Mouse (Mus musculus): ENCODE data around the gene Ube2n. TPM values are rescaled to one million over a fixed set of nuclear protein-coding genes. Genes with fewer than 3 reads are reported as not detected.
"Not testable (repeated sequence)": the region's sequence is repeated elsewhere in the genome, so short reads cannot be mapped to it uniquely, and the experiment has no call there.

The Ube2n gene
- polyA plus RNA-seq, 1 experiment from 2014 or later = 327 TPM

GRCm38 (mm10) chr10:95545051-95545450 is 30.1 kb downstream of the Ube2n start:
- Histone ChIP-seq H3K27ac (0 out of 2 replicates have a peak overlapping the region, but pooled peaks have one; percentile 28), H3K4me1 (peaks cover 7% of the 10 kb centered on the region; the same call in 1 of the 2 replicates), H3K9ac (no peak overlapping the region), H3K4me3 (no peak overlapping the region), H3K27me3 (no peaks in the 10 kb centered on the region), H3K36me3 (peaks cover 48% of the 10 kb centered on the region), H3K4me2 (no peak overlapping the region), H3K9me3 (no peaks in the 10 kb centered on the region)
- WGBS = 59% methylated on average over 4 of the region's 4 CpGs
- no peak for ATAC-seq (ENCODE audit: insufficient number of reproducible peaks, insufficient read depth, low FRiP score, low TSS enrichment, low read depth)

GRCm38 (mm10) chr10:95546178-95546577 is 31.2 kb downstream of the Ube2n start:
- peaks cover 57% of the 10 kb centered on the region for H3K36me3 ChIP-seq
- ATAC-seq (ENCODE audit: insufficient number of reproducible peaks, insufficient read depth, low FRiP score, low TSS enrichment, low read depth) = no peak
- no peak overlapping the region for H3K27ac ChIP-seq
- H3K27me3 ChIP-seq = no peaks in the 10 kb centered on the region
- no peak overlapping the region for H3K4me3 ChIP-seq
- H3K4me2 ChIP-seq = no peak overlapping the region
- WGBS = 92% methylated on average over 2 of the region's 2 CpGs
- no peaks in the 10 kb centered on the region for H3K9me3 ChIP-seq
- H3K4me1 ChIP-seq = peaks cover 7% of the 10 kb centered on the region; the same call in 1 of the 2 replicates
- no peak overlapping the region for H3K9ac ChIP-seq

- peaks cover 60% of the 10 kb centered on the region for H3K36me3 ChIP-seq
- H3K4me3 ChIP-seq = no peak overlapping the region
- no peak overlapping the region for H3K27ac ChIP-seq
- no peak overlapping the region for H3K9ac ChIP-seq
- no peak for ATAC-seq (ENCODE audit: insufficient number of reproducible peaks, insufficient read depth, low FRiP score, low TSS enrichment, low read depth)
- no peaks in the 10 kb centered on the region for H3K27me3 ChIP-seq
- WGBS = 84% methylated on average over 11 of the region's 11 CpGs
- H3K4me1 ChIP-seq = peaks cover 7% of the 10 kb centered on the region; the same call in 1 of the 2 replicates
- H3K4me2 ChIP-seq = no peak overlapping the region
- no peaks in the 10 kb centered on the region for H3K9me3 ChIP-seq
Measured at GRCm38 (mm10) chr10:95548154-95548826, 33.3 kb downstream of the Ube2n start.

DNA sequence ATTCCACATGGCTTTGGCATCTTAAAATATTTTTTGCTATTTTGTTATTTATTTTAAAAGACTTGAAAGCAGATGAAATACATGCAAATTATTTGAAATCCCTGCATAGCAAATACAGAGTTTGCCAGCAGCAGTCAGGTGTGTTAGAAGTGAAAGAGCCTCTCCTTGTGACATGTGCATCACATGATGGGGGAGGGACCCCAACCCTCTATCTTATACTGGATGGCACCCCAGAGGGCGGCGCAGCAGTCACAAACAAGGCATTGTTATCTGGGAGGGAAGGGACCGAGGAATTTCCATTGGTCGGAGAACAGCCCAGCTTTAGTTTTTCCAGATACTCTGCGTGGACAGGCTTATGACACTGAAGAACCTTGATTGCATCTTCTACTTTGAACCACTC is 34.1 kb downstream of the Ube2n start:
- H3K4me1 ChIP-seq; ATAC-seq (ENCODE audit: insufficient number of reproducible peaks, insufficient read depth, low FRiP score, low TSS enrichment, low read depth); H3K4me3 ChIP-seq; H3K9me3 ChIP-seq; H3K9ac ChIP-seq; H3K27ac ChIP-seq; H3K4me2 ChIP-seq; H3K27me3 ChIP-seq: not testable (repeated sequence)
- H3K36me3 ChIP-seq = peaks cover 56% of the 10 kb centered on the region
- WGBS = 53% methylated on average over 5 of the region's 5 CpGs

DNA sequence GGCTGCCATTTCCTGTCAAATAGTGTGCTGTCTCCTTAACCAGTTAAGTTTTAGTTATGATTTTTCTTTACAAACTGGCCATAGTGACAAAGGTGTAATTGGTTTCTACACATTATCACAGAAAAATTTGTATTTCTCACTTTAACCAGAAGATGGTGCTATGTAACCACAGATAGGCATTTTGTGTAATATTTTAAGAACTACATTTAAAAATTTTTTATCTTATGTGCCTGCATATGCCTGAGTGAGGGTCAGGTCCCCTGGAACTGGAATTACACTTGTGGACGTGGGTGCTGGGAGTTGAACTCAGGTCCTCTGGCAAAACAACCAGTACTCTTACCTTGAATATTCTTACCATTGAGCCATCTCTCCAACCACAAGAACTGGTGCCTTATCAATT is 35.6 kb downstream of the Ube2n start:
- peaks cover 49% of the 10 kb centered on the region for H3K36me3 ChIP-seq
- WGBS = 67% methylated on average over 1 of the region's 1 CpGs
- no peak overlapping the region for H3K9ac ChIP-seq
- no peak overlapping the region for H3K4me2 ChIP-seq
- no peak for ATAC-seq (ENCODE audit: insufficient number of reproducible peaks, insufficient read depth, low FRiP score, low TSS enrichment, low read depth)
- H3K4me3 ChIP-seq = no peak overlapping the region
- H3K27ac ChIP-seq = no peak overlapping the region
- H3K9me3 ChIP-seq = no peaks in the 10 kb centered on the region
- H3K27me3 ChIP-seq = no peaks in the 10 kb centered on the region
- H3K4me1 ChIP-seq = no peaks in the 10 kb centered on the region

- no peak overlapping the region for H3K4me2 ChIP-seq
- H3K27me3 ChIP-seq = no peaks in the 10 kb centered on the region
- no peak for ATAC-seq (ENCODE audit: insufficient number of reproducible peaks, insufficient read depth, low FRiP score, low TSS enrichment, low read depth)
- no peak overlapping the region for H3K9ac ChIP-seq
- peaks cover 44% of the 10 kb centered on the region for H3K36me3 ChIP-seq
- H3K27ac ChIP-seq = no peak overlapping the region
- no peaks in the 10 kb centered on the region for H3K9me3 ChIP-seq
- no peaks in the 10 kb centered on the region for H3K4me1 ChIP-seq
- H3K4me3 ChIP-seq = no peak overlapping the region
Measured at GRCm38 (mm10) chr10:95551752-95552151, 36.8 kb downstream of the Ube2n start.

GRCm38 (mm10) chr10:95552326-95552725 is 37.4 kb downstream of the Ube2n start:
- Histone ChIP-seq H3K4me2 (no peak overlapping the region), H3K4me3 (no peak overlapping the region), H3K27me3 (no peaks in the 10 kb centered on the region), H3K9me3 (no peaks in the 10 kb centered on the region), H3K27ac (no peak overlapping the region), H3K36me3 (peaks cover 48% of the 10 kb centered on the region), H3K4me1 (no peaks in the 10 kb centered on the region), H3K9ac (no peak overlapping the region)
- WGBS = 65% methylated on average over 3 of the region's 3 CpGs
- ATAC-seq (ENCODE audit: insufficient number of reproducible peaks, insufficient read depth, low FRiP score, low TSS enrichment, low read depth) = no peak

DNA sequence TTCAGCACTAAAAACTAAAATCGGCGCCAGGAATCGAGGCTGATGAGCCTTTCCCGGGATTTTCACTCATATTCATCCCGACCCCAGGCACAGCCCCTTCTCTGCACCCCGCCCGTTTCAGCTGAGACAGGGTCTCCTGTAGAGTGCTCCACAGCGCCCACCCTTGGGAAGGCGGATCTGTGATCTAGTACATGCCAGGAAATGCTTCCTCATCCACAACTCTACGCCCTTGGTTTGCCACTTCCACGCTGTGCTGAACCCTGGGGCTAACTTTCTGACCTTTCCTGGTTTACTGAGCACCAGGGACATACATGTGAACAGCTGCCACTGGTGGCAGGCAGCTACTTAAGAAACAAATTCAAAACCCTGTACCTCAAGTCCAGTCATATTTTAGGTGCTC is 40.9 kb downstream of the Ube2n start:
- Histone ChIP-seq H3K36me3 (peaks cover 29% of the 10 kb centered on the region), H3K9ac (no peak overlapping the region), H3K9me3 (no peaks in the 10 kb centered on the region), H3K4me2 (no peak overlapping the region), H3K27ac (no peak overlapping the region), H3K27me3 (no peaks in the 10 kb centered on the region), H3K4me3 (no peak overlapping the region), H3K4me1 (peaks cover 20% of the 10 kb centered on the region)
- WGBS = 75% methylated on average over 11 of the region's 11 CpGs
- ATAC-seq (ENCODE audit: insufficient number of reproducible peaks, insufficient read depth, low FRiP score, low TSS enrichment, low read depth) = no peak

DNA sequence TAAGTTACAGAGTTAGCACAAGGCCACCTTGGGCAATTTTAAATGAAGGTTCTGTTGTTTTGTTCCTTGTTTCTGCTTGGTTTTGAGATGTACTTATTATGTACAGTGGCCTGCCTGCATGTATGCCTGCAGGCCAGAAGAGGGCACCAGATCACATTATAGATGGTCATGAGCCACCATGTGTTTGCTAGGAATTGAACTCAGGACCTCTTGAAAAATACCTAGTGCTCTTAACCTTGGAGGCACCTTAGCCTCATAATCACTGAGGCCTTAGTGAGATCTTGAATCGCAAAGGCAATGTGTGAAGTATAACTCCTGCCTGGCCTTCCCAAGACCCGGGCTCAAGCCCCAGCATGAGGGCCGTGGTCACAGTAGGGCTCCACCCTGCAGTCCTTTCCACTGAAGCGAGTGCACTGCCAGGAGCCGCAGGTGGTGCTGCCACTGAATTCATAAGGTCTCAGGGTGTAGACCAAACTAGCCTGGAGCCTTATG is 42.4 kb downstream of the Ube2n start:
- Histone ChIP-seq H3K36me3 (peaks cover 24% of the 10 kb centered on the region), H3K4me2 (no peak overlapping the region), H3K4me1 (peaks cover 27% of the 10 kb centered on the region), H3K27me3 (no peaks in the 10 kb centered on the region), H3K9me3 (no peaks in the 10 kb centered on the region), H3K9ac (no peak overlapping the region), H3K4me3 (no peak overlapping the region), H3K27ac (no peak overlapping the region)
- WGBS = 91% methylated on average over 5 of the region's 5 CpGs
- no peak for ATAC-seq (ENCODE audit: insufficient number of reproducible peaks, insufficient read depth, low FRiP score, low TSS enrichment, low read depth)

DNA sequence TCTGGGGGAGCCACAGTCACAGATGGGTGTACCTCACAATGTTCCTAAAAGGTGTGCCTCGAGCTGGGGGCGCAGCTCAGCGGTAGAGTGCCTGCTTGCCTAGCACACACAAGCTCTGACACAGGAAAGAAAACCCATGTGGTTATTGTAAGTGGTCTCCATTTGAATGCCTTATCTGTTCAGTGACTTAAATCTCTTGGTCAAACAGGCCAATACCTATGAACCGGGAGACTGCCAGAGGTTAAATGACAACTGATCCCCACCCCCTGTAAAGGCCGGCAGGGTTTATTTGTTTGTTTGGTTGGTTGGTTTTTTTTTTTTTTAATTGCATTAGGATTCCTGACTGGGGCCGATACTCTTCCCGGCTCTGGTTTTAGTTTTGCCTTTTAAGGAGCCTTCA is 44.5 kb downstream of the Ube2n start:
- Histone ChIP-seq H3K27me3 (no peaks in the 10 kb centered on the region), H3K36me3 (peaks cover 20% of the 10 kb centered on the region), H3K9me3 (no peaks in the 10 kb centered on the region), H3K4me1 (peaks cover 27% of the 10 kb centered on the region), H3K27ac (no peak overlapping the region), H3K9ac (no peak overlapping the region), H3K4me2 (peak overlapping the region; percentile 28; the same call in 1 of the 2 replicates), H3K4me3 (no peak overlapping the region)
- no peak for ATAC-seq (ENCODE audit: insufficient number of reproducible peaks, insufficient read depth, low FRiP score, low TSS enrichment, low read depth)
- WGBS = 57% methylated on average over 7 of the region's 7 CpGs

- H3K27me3 ChIP-seq = no peaks in the 10 kb centered on the region
- no peaks in the 10 kb centered on the region for H3K9me3 ChIP-seq
- H3K36me3 ChIP-seq = peaks cover 16% of the 10 kb centered on the region
- H3K4me2 ChIP-seq = peak overlapping the region; percentile 28
- peaks cover 37% of the 10 kb centered on the region for H3K4me1 ChIP-seq
- peak overlapping the region; percentile 14; the same call in 1 of the 2 replicates for H3K4me3 ChIP-seq
- WGBS = 88% methylated on average over 9 of the region's 9 CpGs
- no peak overlapping the region for H3K9ac ChIP-seq
- no peak for ATAC-seq (ENCODE audit: insufficient number of reproducible peaks, insufficient read depth, low FRiP score, low TSS enrichment, low read depth)
- no peak overlapping the region for H3K27ac ChIP-seq
Measured at GRCm38 (mm10) chr10:95560394-95560983, 45.5 kb downstream of the Ube2n start.

DNA sequence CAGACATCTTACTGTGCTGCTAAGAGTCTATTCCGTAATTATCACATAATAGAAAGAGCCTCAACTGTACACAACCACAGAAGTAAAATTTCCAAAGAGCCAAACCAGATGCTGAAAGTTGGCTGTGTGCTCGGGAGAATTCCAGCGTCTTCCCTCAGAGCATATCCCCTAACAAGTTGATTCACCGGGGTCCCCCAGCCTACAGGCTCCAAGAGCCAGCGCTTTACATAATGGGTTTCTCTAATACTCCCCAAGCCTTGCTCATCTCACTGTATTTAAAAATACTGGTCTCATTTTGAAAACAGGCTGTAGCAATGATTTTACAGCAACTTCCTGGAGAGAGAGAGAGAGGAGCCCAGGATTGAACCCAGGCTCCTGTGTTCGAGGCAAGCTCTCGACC is 46.7 kb downstream of the Ube2n start:
- Histone ChIP-seq H3K9ac (peak overlapping the region; percentile 97), H3K36me3 (peaks cover 9% of the 10 kb centered on the region), H3K27ac (no peak overlapping the region; the same call in 1 of the 2 replicates), H3K4me1 (peaks cover 42% of the 10 kb centered on the region), H3K9me3 (no peaks in the 10 kb centered on the region), H3K27me3 (no peaks in the 10 kb centered on the region), H3K4me2 (peak overlapping the region; percentile 78), H3K4me3 (peak overlapping the region; percentile 93)
- 22% methylated on average over 7 of the region's 7 CpGs for WGBS
- ATAC-seq (ENCODE audit: insufficient number of reproducible peaks, insufficient read depth, low FRiP score, low TSS enrichment, low read depth) = no peak

All from embryonic facial prominence, embryonic 13.5 days (tissue).